In genomic region chr17:26276711-26277110, GRCm38 (mm10) we compare ENCODE assay signal across 8 mouse cellular contexts. TPM values are rescaled to one million over a fixed set of nuclear protein-coding genes. Genes with fewer than 3 reads are reported as not detected.
DNase-seq lines count a peak whose midpoint lies in the region; ATAC-seq and TF ChIP-seq lines count a peak whose summit lies in the region.
"Had no signal": no experiment of that assay in that cellular context is flagged by ENCODE, and none has a peak within 500 bp of the region (broad histone marks: within the 10 kb centered on the region; RNA-seq: fewer than 3 reads in every experiment).

No protein-coding gene starts in this region.

- H3K27ac ChIP-seq in heart, postnatal 0 days (ENCODE audit: low read depth) = no peak overlapping the region
- H3K27ac ChIP-seq: limb, embryonic 13.5 days had no signal

- no peak overlapping the region for H3K4me2 ChIP-seq in heart, postnatal 0 days (ENCODE audit: low read depth, low read length)
- H3K4me2 ChIP-seq: limb, embryonic 13.5 days had no signal

- ATAC-seq in heart, postnatal 0 days (ENCODE audit: insufficient read depth, low read depth) = no peak

- no peaks in the 10 kb centered on the region for H3K27me3 ChIP-seq in heart, postnatal 0 days (ENCODE audit: control insufficient read depth, insufficient read depth, low read length)
- H3K27me3 ChIP-seq: limb, embryonic 13.5 days had no signal

- no peak overlapping the region for H3K9ac ChIP-seq in heart, postnatal 0 days (replicated peaks; ENCODE audit: low read depth, low read length)
- H3K9ac ChIP-seq: limb, embryonic 13.5 days had no signal

- TF ChIP-seq CTCF in heart, postnatal 0 days (IDR thresholded peaks at IDR 0.05; ENCODE audit: low read depth) = peak; percentile 58

- H3K36me3 ChIP-seq in heart, postnatal 0 days (replicated peaks; ENCODE audit: control insufficient read depth, insufficient read depth, low read length) = peaks cover 77% of the 10 kb centered on the region

- 86% methylated on average over 4 of the region's 4 CpGs for WGBS in heart, postnatal 0 days

- no peaks in the 10 kb centered on the region for H3K4me1 ChIP-seq in heart, postnatal 0 days (ENCODE audit: control insufficient read depth, insufficient read depth)
- H3K4me1 ChIP-seq: limb, embryonic 13.5 days had no signal

- H3K9me3 ChIP-seq in heart, postnatal 0 days (replicated peaks; ENCODE audit: control insufficient read depth, low read length) = no peaks in the 10 kb centered on the region
- H3K9me3 ChIP-seq: limb, embryonic 13.5 days had no signal

- no peak for TF ChIP-seq EP300 in heart, postnatal 0 days (IDR thresholded peaks at IDR 0.05; ENCODE audit: low read depth)

- no peak for DNase-seq in heart, postnatal 0 days (ENCODE audit: low spot score)
- DNase-seq in heart, adult 9 months (ENCODE audit: low spot score in 2 of 2) = no peak
- peak; percentile 46 for DNase-seq in testis, postnatal 10 days (ENCODE audit: low spot score)
- no peak for DNase-seq in testis, postnatal 14 days (ENCODE audit: low spot score)
- peak; percentile 51 for DNase-seq in embryo, embryonic 11 days
- DNase-seq in lung, postnatal 25 days (ENCODE audit: low spot score) = peak; percentile 14
- DNase-seq in thymus, postnatal 36 days = peak; percentile 31 to 35

- no peak overlapping the region for H3K4me3 ChIP-seq in heart, postnatal 0 days (ENCODE audit: low read depth, low read length)
- H3K4me3 ChIP-seq: limb, embryonic 13.5 days had no signal

RNA-seq across cellular contexts. Expression of gene Luc7l, which starts 24.0 kb away (rescaled TPM):
- total RNA-seq in heart, postnatal 0 days (2014; rRNA removed; ENCODE audit: low replicate concordance) = 36.7 and 41.5 TPM in 2 replicates
- polyA plus RNA-seq in heart, postnatal 0 days (2015; fragmentation: Nextera tagmentation; extraction: Ambion mirVana) = 34.4 and 36.1 TPM in 2 replicates

RNA-seq across cellular contexts. Expression of gene Fam234a, which starts 32.7 kb away (rescaled TPM):
- total RNA-seq in heart, postnatal 0 days (2014; rRNA removed; ENCODE audit: low replicate concordance) = 53.1 and 55.6 TPM in 2 replicates
- 50.8 and 55.7 TPM in 2 replicates for polyA plus RNA-seq in heart, postnatal 0 days (2015; fragmentation: Nextera tagmentation; extraction: Ambion mirVana)

Comparison
In these comparisons a context has a peak if more than half of its experiments do, and no peak if none do; other contexts are left out.
1. DNase-seq: peak in testis, postnatal 10 days (single experiment), embryo, embryonic 11 days (single experiment), lung, postnatal 25 days (single experiment) and thymus, postnatal 36 days (2 of 2); none in heart, postnatal 0 days (single experiment), heart, adult 9 months (0 of 2) and testis, postnatal 14 days (single experiment).